Mouse (Mus musculus) cerebellum, postnatal 36 days (tissue): ENCODE results near the gene Asb3.

Experiments
- DNase-seq, 2 experiments: peaks; one replicate each; pipeline ENCODE4 v3.0.0; 2021 to 2022; ENCODE audit warnings: mixed read lengths in 2 of 2

Gene Asb3

DNA sequence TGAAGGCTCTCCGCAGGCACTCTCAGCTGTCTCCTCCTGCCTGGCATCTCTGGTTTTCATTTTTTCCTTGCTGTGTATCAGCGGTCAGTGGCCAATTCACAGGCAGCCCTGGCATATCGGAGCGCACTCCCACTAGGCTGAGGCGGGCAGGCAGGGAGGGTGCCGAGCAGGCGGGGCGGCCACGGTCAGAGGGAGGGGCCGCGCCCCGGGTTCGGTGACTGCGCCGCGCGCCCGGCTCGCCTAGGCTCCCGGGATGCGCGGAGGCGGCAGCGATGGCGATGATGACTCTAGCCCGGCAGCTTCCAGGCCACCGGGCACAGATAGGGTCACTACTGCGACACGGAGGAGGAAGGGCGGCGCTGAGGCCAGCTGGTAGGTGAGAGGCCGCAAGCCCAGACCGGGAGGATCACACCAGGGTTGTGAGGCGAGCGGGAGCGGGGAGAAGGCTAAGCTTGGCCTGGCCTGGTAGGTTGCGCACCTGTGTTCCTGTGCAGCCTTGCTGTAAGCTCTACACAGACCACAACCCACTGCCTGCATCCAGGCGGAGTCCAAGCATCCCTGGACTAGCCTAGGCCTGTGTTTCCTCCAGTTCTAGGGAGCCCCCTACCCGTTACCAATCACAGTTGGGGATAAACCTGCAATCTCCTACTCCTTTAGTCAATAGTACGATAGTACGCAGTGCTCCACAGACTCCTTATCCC is at the start of gene Asb3, which contains the start of gene Gpr75:
TSS of gene Asb3 (plus strand) at position 246 of the 701 bp plus-strand sequence.
TSS of gene Gpr75 (plus strand) at position 188 of the 701 bp plus-strand sequence.
- peak; percentile 84 to 87 for DNase-seq

DNA sequence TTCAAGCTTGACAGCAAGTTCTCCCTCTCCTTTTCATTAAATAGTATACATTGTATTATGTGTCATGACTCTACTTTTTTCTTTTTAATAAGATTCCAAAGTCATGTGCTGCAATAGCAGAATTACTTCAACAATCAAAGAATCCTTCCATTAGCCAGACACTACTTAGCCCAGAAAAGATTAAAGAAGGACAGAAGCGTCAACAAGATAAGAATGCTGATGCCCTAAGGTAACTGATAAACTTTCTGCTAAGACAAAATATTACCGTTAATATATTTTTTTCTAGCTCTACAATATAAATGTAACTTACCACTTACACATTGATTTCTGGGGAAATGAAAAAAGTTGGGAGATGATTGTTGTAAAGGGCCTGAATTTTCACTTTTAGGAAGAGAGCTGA is 46.4 kb upstream of the Asb3 start:
- no peak for DNase-seq

DNA sequence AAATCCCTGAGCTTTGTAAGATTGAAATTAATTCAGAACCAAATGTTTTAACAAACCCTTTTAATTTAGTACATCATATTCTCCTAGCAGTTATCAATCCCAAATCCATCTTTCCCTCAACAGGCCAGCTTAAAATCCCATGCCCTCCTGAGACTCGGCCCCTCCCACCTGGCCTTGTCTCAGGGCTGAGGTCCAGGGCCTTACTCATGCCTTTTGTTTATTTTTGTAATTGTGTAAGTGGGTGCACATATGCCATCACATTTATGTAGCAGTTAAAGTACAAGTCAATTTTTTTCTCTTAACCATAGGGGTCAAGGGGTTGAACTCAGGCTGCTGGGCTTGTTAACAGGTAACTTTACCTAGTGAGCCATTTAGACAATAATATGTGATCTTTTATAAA is 40.9 kb upstream of the Asb3 start:
- DNase-seq = peak; percentile 6 to 11

DNA sequence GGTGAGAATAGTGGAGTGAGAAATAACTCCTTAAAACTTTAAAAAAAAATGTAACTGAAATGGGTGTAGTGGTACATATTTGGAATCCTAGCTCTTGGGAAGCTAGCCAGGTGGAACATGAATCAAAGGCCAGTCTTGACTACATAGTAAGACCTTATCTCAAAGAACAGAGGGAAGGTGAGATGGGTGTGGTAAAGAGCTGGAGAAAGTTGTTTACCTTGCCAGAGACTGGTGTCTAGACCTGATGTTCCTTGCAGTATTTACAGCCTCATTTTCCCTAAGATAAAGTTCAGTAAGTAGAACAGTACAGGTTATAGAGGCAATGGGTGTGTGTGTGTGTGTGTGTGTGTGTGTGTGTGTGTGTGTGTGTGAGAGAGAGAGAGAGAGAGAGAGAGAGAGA is 12.8 kb upstream of the Asb3 start:
- no peak for DNase-seq

DNA sequence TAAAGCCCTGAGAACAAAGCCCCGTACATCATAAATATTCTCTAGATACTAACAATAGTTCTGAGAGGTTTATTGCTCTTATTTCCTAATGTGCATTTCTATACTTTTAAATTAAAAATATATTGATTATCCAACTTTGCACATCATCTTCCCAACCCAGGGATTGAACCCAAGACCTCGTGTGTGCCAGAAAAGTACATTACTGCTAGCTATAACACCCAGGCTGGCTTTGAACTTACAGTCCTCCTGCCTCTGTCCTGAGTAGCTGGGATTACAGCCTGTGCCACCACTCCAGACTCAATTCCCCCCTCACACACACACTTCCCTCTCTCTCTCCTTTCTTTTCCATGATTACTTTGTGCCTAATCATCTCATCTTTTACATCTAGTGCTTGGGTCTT is 2.9 kb downstream of the Asb3 start:
- DNase-seq = no peak

DNA sequence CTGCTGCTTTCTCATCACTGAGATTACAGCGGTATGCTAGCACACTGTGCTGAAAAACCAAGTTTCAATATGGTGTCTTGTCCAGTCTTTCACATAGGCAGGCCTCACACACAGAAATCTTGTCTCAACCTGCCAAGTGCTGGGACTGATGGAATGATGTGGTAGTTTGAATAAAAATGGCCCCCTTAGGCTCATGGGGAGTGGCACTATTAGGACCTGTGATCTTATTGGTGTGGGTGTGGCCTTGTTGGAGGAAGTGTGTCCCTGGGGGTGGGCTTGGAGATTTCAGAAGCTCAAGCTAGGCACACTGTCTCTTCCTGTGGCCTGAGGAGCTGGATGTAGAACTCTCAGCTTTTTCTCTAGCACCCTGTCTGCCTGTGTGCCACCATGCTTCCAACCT is 11.0 kb downstream of the Asb3 start:
- DNase-seq = no peak

DNA sequence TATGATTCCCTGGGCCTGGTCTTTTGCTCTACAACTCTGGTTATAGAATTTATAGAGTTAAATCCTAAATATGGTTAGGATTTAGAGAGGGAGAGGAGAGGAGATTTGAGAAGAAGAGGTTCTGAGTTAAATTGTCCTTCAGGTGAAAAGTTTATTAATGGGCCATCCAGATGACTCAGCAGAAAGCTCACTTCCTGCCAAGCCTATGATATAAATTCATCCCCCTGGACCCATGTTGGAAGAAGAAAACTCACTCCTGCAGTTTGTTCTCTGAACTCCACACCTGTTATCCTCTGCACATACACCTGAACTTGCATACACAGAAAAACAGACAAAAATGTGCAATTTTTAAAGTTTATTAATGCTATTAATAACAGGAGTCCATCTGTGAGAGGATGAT is 14.1 kb downstream of the Asb3 start:
- DNase-seq = no peak

DNA sequence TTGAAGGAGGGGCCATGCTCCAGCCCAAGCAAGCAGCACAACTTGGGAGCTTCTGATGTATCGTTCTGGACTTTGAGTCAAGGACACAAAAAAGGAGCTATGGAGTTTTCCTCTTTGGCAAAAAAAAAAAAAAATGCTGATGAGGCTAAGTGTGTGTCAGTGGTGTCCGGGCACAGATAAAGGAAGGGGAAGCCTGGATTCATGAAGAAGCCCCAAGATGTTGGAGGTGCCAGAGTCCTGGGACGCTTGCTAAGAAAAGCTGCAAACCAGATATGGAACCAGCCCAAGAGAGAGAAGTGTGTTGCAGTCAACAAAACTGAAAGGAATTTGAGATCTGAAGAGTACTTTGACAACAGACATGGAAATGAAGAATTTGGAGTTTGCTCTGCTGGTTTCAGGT is 27.1 kb downstream of the Asb3 start:
- DNase-seq = no peak

DNA sequence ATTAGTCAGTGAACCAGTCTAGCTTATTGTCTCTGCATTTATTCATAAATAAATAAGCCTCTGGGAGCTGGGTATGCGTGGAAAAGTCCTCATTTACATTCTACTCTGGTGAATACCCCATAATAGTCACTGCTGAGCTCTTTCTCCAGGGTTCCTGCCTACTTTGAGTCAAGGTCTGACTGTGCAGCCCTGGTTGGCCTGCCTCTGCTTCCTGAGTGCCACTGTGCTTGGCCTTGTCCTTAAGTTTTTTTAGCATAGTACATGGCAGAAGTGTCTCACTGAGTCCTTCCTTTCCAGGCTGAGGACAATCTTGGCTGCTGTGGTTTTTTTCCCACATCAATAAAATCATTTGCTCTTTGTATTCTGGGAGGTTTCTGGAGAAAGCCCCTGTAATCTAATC is 35.4 kb downstream of the Asb3 start:
- DNase-seq = no peak

DNA sequence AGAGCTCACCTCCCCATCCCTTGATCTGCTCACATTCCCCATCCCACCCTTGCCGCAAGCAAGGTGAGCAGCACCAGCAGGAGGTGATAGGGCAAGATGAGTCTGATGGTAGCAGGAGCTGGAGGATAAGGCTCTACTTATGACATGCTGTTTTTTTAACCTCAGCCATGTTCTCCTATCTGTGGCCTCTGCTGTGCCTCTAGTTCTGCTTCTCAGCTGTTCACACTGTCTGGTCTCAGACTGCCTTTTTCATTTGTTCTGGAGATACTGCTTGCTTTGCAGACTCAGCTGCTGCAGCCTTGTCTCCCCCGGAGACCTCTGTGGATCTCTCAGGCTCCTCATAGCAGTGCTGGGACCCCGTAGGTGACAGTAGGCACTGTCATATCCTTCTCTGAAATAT is 38.1 kb downstream of the Asb3 start:
- no peak for DNase-seq

DNA sequence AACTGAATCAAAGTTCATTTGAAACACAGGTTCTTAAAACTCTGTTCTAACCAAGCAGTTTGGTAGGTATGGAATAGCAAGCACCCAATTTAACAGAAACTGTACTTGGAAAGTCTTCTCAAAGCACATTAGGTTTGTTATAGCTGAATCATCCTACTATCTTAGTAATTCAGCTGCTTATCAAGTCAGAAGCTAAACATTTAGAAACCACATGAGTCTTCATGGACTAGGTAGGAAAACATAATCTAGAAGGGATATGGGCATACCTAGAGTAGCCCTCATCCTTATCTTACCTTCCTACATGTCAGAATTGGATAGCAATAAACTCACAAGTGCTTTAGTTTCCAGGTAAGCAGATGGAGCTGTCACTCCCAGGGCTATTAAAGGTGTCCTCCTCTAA is 42.9 kb downstream of the Asb3 start:
- no peak for DNase-seq

DNA sequence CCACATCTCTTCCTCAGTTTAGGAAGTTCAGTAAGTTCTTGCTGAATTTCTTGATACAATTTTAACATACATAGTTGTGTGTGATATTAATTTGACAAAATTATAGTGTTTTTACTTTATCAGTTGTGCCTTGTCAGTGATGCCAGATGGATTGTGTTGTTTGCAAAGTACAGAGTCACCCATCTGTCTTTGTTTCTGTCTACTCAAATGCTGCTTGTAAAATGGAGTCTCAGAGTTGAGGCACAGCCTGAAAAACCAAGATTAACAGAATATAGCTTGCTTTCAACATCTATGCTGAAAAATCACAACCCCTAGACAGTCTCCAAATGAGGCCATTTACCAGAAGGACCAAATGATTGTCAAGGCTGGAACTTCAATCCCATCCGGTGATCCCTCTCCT is 43.3 kb downstream of the Asb3 start:
- no peak for DNase-seq

DNA sequence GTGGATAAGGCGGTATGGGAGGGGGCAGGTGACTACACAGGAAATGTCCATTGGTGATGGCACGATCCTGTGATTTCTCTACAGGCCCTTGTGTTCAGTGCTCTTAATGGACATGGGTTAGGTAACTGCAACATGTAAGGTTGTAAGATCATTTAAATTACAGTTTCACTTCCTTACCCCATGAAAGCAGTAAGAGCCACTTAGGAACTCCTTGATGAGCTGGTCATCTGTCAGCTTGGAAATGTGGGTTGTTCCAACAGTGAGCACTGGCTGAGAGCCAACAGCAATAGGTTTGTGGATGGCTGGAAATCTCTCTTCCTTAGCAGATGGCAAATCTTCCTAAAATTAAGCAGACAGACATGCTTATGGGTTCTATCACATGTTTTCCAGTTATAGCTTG is 58.3 kb downstream of the Asb3 start:
- DNase-seq = peak; percentile 82 to 83

DNA sequence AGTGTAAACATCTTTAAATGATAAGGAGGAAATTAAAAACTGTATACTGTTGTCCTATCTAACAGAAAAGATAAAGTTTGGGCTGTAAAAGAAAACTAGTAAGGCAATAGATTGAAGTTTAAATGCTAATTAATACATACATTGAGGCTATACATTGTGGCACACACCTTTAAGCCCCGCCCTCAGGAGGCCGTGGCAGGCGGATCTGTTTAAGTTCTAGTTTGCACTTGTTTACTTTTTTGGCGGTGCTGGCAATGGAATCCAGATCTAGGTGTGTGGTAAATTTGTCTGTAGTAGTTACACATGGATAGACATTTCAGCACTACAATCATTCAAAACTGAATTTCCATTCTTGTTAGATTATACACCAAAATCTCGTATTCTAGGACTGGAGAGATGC is 67.6 kb downstream of the Asb3 start:
- no peak for DNase-seq

DNA sequence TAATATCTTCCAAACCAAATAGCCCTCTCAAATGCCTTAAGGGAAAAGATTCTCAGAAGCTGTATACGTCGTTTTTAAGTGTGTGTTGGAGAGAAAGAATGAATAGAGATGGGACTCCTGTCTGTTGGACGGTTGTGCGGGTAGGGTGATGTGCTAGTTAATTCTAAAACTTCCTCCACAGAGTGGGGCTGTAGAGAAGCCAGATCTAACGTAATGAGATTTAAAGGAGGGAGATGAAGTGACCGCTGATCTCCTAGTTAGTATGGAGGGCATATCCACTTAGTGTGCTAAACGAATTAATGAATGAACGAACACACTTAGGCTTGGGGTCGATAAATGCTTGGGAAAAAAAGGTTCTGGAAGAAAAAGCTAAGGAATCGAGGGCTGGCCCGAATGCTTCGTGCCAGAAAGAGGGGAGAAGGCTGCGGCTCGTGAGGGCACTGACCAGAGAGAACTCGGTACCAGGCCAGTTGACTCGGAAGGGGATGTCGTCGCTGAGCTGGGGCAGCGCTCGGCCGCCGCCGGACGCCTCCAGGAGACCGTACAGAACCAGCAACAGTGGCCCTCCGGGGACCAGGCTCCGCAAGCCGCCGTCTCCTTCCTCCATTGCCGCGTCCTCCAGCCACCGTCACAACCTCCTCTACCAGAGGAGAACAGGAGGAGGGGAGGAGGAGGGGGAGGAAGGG is 68.4 kb downstream of the Asb3 start:
- peak; percentile 52 to 56 for DNase-seq

DNA sequence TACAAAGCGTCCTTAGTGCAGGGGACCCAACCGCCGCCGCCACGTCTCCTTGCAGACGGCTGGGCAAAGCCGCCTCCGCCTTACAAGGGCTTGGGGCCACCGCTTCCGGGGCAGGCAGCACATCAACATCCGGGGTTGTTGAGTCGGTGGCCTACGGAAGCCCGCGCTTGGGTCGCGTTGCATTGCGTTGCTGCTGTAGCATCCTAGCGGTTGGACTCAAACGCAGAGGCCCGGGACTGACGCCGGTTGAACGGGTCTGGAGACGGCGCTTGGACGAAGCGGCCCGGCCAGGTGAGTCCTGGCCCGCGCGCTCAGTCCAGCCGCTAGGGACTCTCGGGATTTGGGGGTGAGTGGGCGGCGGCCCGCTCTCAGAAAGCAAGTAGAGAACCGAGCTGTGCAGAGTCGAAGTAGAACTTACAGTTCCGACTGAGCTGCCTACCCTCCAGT is 69.1 kb downstream of the Asb3 start, which contains the start of gene Erlec1:
TSS of gene Erlec1 (minus strand) at position 57 of the 447 bp plus-strand sequence.
- peak; percentile 89 to 91 for DNase-seq

DNA sequence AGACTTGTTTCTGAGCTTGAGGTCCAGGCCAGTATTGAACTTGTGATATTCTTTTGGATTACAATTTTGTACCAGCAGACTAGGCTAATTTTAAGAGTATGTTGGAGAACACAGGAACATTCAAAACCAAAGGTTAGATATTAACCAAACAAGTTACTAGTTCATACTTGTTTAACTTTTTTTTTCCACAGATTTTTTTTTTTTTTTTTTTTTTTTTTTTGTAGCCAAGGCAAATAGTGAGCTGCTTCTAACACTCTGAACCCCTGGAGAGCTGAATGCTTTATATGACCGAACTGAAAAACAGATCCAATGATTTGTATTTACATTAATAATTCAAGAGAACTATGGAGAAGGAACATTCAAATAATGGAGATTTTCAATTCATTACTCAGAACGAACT is 100.0 kb downstream of the Asb3 start:
- no peak for DNase-seq

DNA sequence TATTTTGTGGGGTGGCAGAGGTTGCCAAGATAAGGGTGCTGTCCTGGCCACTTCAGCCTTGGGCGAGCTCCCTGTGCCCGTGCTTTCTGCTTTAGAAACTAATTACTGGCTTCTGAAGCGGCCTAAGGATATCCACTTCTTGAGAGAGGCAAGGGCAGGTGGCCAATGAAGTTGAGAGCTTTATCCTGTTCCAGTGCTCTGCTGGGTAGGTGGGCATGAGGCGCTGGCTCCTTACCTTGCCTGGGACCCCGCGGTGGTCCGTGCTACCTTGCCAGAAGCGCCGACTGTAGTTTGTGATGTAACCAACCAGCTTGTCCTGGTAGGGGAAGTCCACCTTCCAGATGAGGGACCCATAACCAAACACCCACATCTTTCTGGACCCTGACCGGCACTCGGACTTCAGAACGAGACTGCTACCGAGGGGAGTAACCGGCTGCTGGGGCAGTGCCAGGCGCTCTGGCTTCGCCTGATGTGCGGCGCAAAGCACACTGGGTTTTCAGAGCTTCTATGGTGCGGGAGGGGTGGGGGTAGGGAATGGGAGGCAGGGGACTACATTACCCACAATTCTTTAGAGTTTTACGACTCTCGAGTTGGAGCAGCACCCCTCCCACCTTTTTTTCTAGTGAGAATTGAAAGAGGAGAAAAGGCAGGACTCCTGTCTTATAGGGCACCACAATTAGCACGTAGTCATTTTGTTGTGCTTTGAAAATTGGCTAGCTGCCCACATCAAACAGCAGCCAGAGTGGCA is 100.8 kb downstream of the Asb3 start, which contains the start of gene Chac2:
TSS of gene Chac2 (minus strand) at position 474 of the 748 bp plus-strand sequence.
- DNase-seq = peak; percentile 80 to 83

DNA sequence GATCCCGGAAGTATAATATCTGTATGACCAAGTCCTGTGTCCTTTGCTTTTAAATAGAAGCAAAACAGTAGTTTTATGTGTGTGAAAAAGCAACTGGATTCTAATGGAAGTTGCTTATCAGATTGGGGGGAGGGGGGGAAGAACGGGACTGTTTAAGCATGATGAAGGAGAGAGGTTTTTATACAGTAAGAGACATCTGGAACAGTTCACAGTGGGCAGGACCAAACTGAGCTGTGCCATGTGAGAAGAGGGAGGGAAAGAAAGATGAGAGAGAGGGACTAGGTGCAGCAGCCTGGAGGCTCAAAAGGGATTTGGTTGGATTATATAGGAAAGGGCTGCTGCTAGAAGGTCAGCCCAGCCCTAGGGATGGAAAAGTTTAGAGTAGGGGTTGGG is 101.4 kb downstream of the Asb3 start:
- DNase-seq = no peak

DNA sequence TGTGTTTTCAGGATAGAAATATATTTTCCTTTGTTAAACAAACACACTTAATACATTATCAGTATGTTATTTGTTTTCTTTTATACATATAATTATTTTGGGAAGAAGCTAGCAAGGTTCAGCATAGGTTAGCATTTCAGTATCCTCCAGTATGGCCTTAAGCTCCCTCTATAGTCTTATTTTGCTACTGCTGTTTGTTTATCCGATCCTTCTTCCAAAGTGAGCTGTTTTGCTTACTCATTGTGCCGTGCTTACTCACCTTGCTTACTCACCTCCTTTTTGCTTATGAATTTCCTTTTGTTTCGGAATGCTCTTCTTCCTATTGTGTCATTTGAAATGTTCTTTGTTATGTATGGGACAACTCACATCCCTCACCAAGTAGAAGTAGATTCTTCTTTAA is 111.5 kb downstream of the Asb3 start:
- DNase-seq = no peak

DNA sequence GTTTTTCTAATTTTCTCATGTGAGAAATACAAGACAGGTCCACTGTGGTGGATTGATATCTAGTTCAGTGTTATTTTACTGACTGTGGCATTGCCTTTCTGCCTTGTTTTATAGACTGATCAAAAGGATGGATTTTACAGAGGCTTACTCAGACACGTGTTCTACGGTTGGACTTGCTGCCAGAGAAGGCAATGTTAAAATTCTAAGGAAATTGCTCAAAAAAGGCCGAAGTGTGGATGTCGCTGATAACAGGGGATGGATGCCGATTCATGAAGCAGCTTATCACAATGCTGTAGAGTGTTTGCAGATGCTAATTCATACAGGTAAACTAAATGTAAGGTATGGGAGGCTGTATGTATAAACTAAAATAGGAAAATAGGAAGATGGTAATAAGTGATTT is 113.0 kb downstream of the Asb3 start:
- no peak for DNase-seq

DNA sequence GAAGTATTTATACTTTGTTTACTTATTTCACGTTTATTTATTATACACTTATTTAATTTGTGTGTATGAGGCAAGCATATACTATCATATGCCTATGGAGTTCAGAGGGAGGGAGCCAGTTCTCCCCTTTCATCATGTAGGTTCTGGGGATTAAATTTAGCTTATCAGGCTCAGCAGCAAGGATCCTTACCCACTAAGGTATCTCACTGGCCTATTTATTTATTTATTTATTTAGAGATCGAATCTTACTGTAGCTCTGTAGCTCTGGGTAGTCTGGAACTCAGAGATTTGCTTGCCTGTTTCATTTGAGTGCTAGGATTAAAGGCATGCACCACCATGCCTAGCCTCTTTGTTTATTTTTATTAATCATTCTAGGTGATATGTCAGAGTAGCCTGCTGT is 113.5 kb downstream of the Asb3 start:
- DNase-seq = no peak

DNA sequence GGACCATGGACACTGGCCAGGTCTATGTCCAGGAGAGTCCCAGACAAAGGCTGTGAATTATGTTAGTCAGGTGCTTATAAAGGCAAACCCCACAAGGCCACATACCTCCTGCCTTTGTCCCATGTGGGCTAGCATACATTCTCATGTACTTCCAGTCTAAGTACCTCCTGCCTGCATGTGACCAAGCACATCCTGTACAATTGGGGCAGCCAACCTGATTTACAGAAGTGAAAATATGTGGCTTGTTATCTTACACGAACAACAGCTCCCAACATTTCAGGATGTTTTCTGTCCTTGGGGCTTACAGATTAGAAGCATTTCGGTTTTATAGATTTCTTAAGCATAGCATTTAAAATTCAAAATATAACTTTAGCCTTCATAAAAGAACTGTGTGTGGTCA is 114.8 kb downstream of the Asb3 start:
- no peak for DNase-seq
